ENCODE assay signal across 23 mouse cellular contexts in genomic region chr17:79133740-79134139, GRCm38 (mm10).
DNase-seq lines count a peak whose midpoint lies in the region; ATAC-seq lines count a peak whose summit lies in the region.
"Had no signal": no experiment of that assay in that cellular context is flagged by ENCODE, and none has a peak within 500 bp of the region (broad histone marks: within the 10 kb centered on the region; RNA-seq: fewer than 3 reads in every experiment).

No protein-coding gene starts in this region.

- no peak overlapping the region for H3K9ac ChIP-seq in hindbrain, embryonic 14.5 days
- H3K9ac ChIP-seq in lung, embryonic 16.5 days (ENCODE audit: low read length) = no peak overlapping the region
- no peak overlapping the region for H3K9ac ChIP-seq in midbrain, embryonic 13.5 days (replicated peaks)
- H3K9ac ChIP-seq: forebrain, embryonic 13.5 days; liver, embryonic 12.5 days; neural tube, embryonic 12.5 days; stomach, embryonic 15.5 days had no signal

- no peaks in the 10 kb centered on the region for H3K27me3 ChIP-seq in hindbrain, embryonic 10.5 days (ENCODE audit: insufficient read depth, poor library complexity, severe bottlenecking)
- no peaks in the 10 kb centered on the region for H3K27me3 ChIP-seq in hindbrain, embryonic 14.5 days (ENCODE audit: control insufficient read depth, insufficient read depth, low read length)
- H3K27me3 ChIP-seq in lung, embryonic 16.5 days (ENCODE audit: control insufficient read depth, insufficient read depth, low read depth, low read length) = no peaks in the 10 kb centered on the region
- H3K27me3 ChIP-seq in embryonic facial prominence, embryonic 10.5 days (replicated peaks; ENCODE audit: low read depth, poor library complexity, severe bottlenecking) = no peaks in the 10 kb centered on the region
- H3K27me3 ChIP-seq in midbrain, embryonic 13.5 days = no peaks in the 10 kb centered on the region
- H3K27me3 ChIP-seq: forebrain, embryonic 13.5 days; liver, embryonic 12.5 days; neural tube, embryonic 12.5 days; stomach, embryonic 15.5 days had no signal

- peak; percentile 5 for DNase-seq in hindbrain, embryonic 10.5 days (ENCODE audit: low spot score)
- DNase-seq in hindbrain, embryonic 14.5 days (ENCODE audit: low spot score) = no peak
- DNase-seq in lung, postnatal 25 days (ENCODE audit: low spot score) = no peak
- DNase-seq in embryonic facial prominence, embryonic 10.5 days (ENCODE audit: low spot score) = peak; percentile 22
- peak; percentile 9 for DNase-seq in yolk sac, embryonic 10.5 days (ENCODE audit: low spot score)
- DNase-seq: adrenal gland, postnatal 14 days; cerebellum, adult 2 months; gastrocnemius, postnatal 25 days; kidney, adult 18-20 months; layer of hippocampus, adult 9-11 months; lung, postnatal 14 days; right cerebral cortex, postnatal 14 days; thymus, adult 2 months had no signal

- ATAC-seq in hindbrain, embryonic 14.5 days (ENCODE audit: low FRiP score) = no peak
- no peak for ATAC-seq in lung, embryonic 16.5 days (ENCODE audit: low read depth)
- no peak for ATAC-seq in cerebellum, adult (ENCODE audit: insufficient number of reproducible peaks, low FRiP score, low TSS enrichment)
- ATAC-seq in midbrain, embryonic 13.5 days = no peak
- ATAC-seq: activated CD4-positive, CD25-positive, alpha-beta regulatory T cell, adult 4 months; CD4-positive, CD25-positive, alpha-beta regulatory T cell, adult 4 months; forebrain, embryonic 13.5 days; hindbrain, embryonic 16.5 days; liver, embryonic 12.5 days had no signal

- 58% methylated on average over 8 of the region's 8 CpGs for WGBS in hindbrain, embryonic 10.5 days
- 59% methylated on average over 8 of the region's 8 CpGs for WGBS in hindbrain, embryonic 14.5 days
- WGBS in lung, embryonic 16.5 days = 41% methylated on average over 8 of the region's 8 CpGs
- WGBS in embryonic facial prominence, embryonic 10.5 days = 58% methylated on average over 8 of the region's 8 CpGs
- WGBS in midbrain, embryonic 13.5 days = 60% methylated on average over 8 of the region's 8 CpGs

- H3K9me3 ChIP-seq in hindbrain, embryonic 10.5 days = no peaks in the 10 kb centered on the region
- H3K9me3 ChIP-seq in hindbrain, embryonic 14.5 days (ENCODE audit: control insufficient read depth, low read length) = no peaks in the 10 kb centered on the region
- H3K9me3 ChIP-seq in lung, embryonic 16.5 days (ENCODE audit: control insufficient read depth, low read length) = no peaks in the 10 kb centered on the region
- no peaks in the 10 kb centered on the region for H3K9me3 ChIP-seq in embryonic facial prominence, embryonic 10.5 days
- H3K9me3 ChIP-seq in midbrain, embryonic 13.5 days = no peaks in the 10 kb centered on the region
- H3K9me3 ChIP-seq: forebrain, embryonic 13.5 days; liver, embryonic 12.5 days; neural tube, embryonic 12.5 days; stomach, embryonic 15.5 days had no signal

- H3K27ac ChIP-seq in hindbrain, embryonic 10.5 days = no peak overlapping the region
- H3K27ac ChIP-seq in hindbrain, embryonic 14.5 days = no peak overlapping the region
- no peak overlapping the region for H3K27ac ChIP-seq in lung, embryonic 16.5 days (ENCODE audit: low read length)
- no peak overlapping the region for H3K27ac ChIP-seq in embryonic facial prominence, embryonic 10.5 days (replicated peaks)
- no peak overlapping the region for H3K27ac ChIP-seq in midbrain, embryonic 13.5 days
- H3K27ac ChIP-seq: forebrain, embryonic 13.5 days; liver, embryonic 12.5 days; neural tube, embryonic 12.5 days; stomach, embryonic 15.5 days had no signal

- H3K36me3 ChIP-seq in hindbrain, embryonic 10.5 days = no peaks in the 10 kb centered on the region
- no peaks in the 10 kb centered on the region for H3K36me3 ChIP-seq in hindbrain, embryonic 14.5 days (replicated peaks; ENCODE audit: control insufficient read depth, insufficient read depth)
- H3K36me3 ChIP-seq in lung, embryonic 16.5 days (ENCODE audit: control insufficient read depth, insufficient read depth, low read length) = no peaks in the 10 kb centered on the region
- no peaks in the 10 kb centered on the region for H3K36me3 ChIP-seq in embryonic facial prominence, embryonic 10.5 days (replicated peaks)
- no peaks in the 10 kb centered on the region for H3K36me3 ChIP-seq in midbrain, embryonic 13.5 days
- H3K36me3 ChIP-seq: liver, embryonic 12.5 days; neural tube, embryonic 12.5 days; stomach, embryonic 15.5 days had no signal

- no peak overlapping the region for H3K4me3 ChIP-seq in hindbrain, embryonic 10.5 days
- no peak overlapping the region for H3K4me3 ChIP-seq in hindbrain, embryonic 14.5 days (replicated peaks; ENCODE audit: low read length)
- no peak overlapping the region for H3K4me3 ChIP-seq in lung, embryonic 16.5 days (ENCODE audit: low read length)
- H3K4me3 ChIP-seq in embryonic facial prominence, embryonic 10.5 days = no peak overlapping the region
- no peak overlapping the region for H3K4me3 ChIP-seq in midbrain, embryonic 13.5 days (replicated peaks)
- H3K4me3 ChIP-seq: forebrain, embryonic 13.5 days; liver, embryonic 12.5 days; neural tube, embryonic 12.5 days; stomach, embryonic 15.5 days had no signal

- no peaks in the 10 kb centered on the region for H3K4me1 ChIP-seq in hindbrain, embryonic 10.5 days (replicated peaks)
- H3K4me1 ChIP-seq in hindbrain, embryonic 14.5 days (replicated peaks; ENCODE audit: control insufficient read depth, insufficient read depth, low read length) = no peaks in the 10 kb centered on the region
- H3K4me1 ChIP-seq in lung, embryonic 16.5 days (replicated peaks; ENCODE audit: control insufficient read depth, insufficient read depth, low read length) = no peaks in the 10 kb centered on the region
- H3K4me1 ChIP-seq in embryonic facial prominence, embryonic 10.5 days = peaks cover 6% of the 10 kb centered on the region
- H3K4me1 ChIP-seq in midbrain, embryonic 13.5 days (replicated peaks) = no peaks in the 10 kb centered on the region
- H3K4me1 ChIP-seq: forebrain, embryonic 13.5 days; liver, embryonic 12.5 days; neural tube, embryonic 12.5 days; stomach, embryonic 15.5 days had no signal

- H3K4me2 ChIP-seq in hindbrain, embryonic 14.5 days (replicated peaks) = no peak overlapping the region
- H3K4me2 ChIP-seq in lung, embryonic 16.5 days (ENCODE audit: low read depth, low read length) = peak overlapping the region; percentile 3; the same call in 1 of the 2 replicates
- H3K4me2 ChIP-seq in midbrain, embryonic 13.5 days (replicated peaks) = no peak overlapping the region
- H3K4me2 ChIP-seq: forebrain, embryonic 13.5 days; liver, embryonic 12.5 days; neural tube, embryonic 12.5 days; stomach, embryonic 15.5 days had no signal

Comparison
In these comparisons a context has a peak if more than half of its experiments do, and no peak if none do; other contexts are left out.
1. DNase-seq: peak in hindbrain, embryonic 10.5 days (single experiment), embryonic facial prominence, embryonic 10.5 days (single experiment) and yolk sac, embryonic 10.5 days (single experiment); none in hindbrain, embryonic 14.5 days (single experiment) and lung, postnatal 25 days (single experiment).